Mouse (Mus musculus) right cerebral cortex, postnatal 14 days (tissue): Measurements from ENCODE around the gene Rmdn2.

Experiments used
- DNase-seq: peaks from one replicate; pipeline ENCODE4 v3.0.0; 2022

Gene Rmdn2

GRCm38 (mm10) chr17:79708168-79708567 is 96.5 kb downstream of the Rmdn2 start:
- DNase-seq = no peak

GRCm38 (mm10) chr17:79709718-79710117 is 98.1 kb downstream of the Rmdn2 start:
- DNase-seq = no peak

GRCm38 (mm10) chr17:79710246-79710842 is 98.7 kb downstream of the Rmdn2 start:
- no peak for DNase-seq

GRCm38 (mm10) chr17:79711944-79712343 is 100.3 kb downstream of the Rmdn2 start:
- DNase-seq = no peak

GRCm38 (mm10) chr17:79712536-79712935 is 100.9 kb downstream of the Rmdn2 start:
- DNase-seq = no peak

- no peak for DNase-seq
Measured at GRCm38 (mm10) chr17:79713276-79713642, 101.6 kb downstream of the Rmdn2 start.

GRCm38 (mm10) chr17:79713643-79714367 is 102.1 kb downstream of the Rmdn2 start:
- DNase-seq = peak; percentile 22

- DNase-seq = no peak
Measured at GRCm38 (mm10) chr17:79714368-79714895, 102.8 kb downstream of the Rmdn2 start.

- no peak for DNase-seq
Measured at GRCm38 (mm10) chr17:79714931-79715637, 103.4 kb downstream of the Rmdn2 start, which contains the start of gene Cyp1b1. TSS of gene Cyp1b1 (minus strand) at chr17:79715061.

GRCm38 (mm10) chr17:79715649-79716143 is 104.0 kb downstream of the Rmdn2 start:
- peak; percentile 85 for DNase-seq

- DNase-seq = no peak
Measured at GRCm38 (mm10) chr17:79720681-79721080, 109.0 kb downstream of the Rmdn2 start.

GRCm38 (mm10) chr17:79726613-79727012 is 115.0 kb downstream of the Rmdn2 start:
- DNase-seq = no peak

- no peak for DNase-seq
Measured at GRCm38 (mm10) chr17:79728053-79728584, 116.5 kb downstream of the Rmdn2 start.

GRCm38 (mm10) chr17:79728585-79729503 is 117.2 kb downstream of the Rmdn2 start:
- DNase-seq = no peak

- DNase-seq = no peak
Measured at GRCm38 (mm10) chr17:79730988-79731387, 119.3 kb downstream of the Rmdn2 start.

- DNase-seq = no peak
Measured at GRCm38 (mm10) chr17:79733039-79733438, 121.4 kb downstream of the Rmdn2 start.

GRCm38 (mm10) chr17:79737598-79737997 is 125.9 kb downstream of the Rmdn2 start:
- no peak for DNase-seq

GRCm38 (mm10) chr17:79738847-79739498 is 127.3 kb downstream of the Rmdn2 start:
- DNase-seq = no peak

GRCm38 (mm10) chr17:79742635-79743034 is 131.0 kb downstream of the Rmdn2 start:
- no peak for DNase-seq
